In the genomic region with DNA sequence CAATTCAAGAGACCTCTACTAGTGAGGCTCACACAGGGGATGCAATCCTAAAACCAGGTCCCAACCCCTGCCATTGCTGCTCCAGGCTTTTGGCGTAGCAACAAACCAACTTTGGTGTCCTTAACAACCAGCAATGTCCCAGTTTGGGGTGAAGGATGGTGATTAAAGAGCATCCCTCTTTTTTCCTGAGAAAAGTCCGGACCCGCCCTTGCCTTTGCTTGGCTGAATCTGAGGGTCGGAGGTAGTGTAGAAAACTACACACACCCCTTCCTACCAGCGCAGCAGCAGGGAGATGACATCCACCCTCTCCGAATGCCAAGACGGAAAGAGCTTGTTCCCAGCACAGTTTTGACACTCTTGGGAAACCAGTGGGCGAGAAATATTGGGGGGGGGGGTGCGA, we compare ENCODE assay signal across 20 mouse cellular contexts. TPM values are rescaled to one million over a fixed set of nuclear protein-coding genes. Genes with fewer than 3 reads are reported as not detected.
A peak's percentile ranks its signal among the peaks of the same experiment; 100 is the strongest.
DNase-seq lines count a peak whose midpoint lies in the region; ATAC-seq and TF ChIP-seq lines count a peak whose summit lies in the region.
"Had no signal": no experiment of that assay in that cellular context is flagged by ENCODE, and none has a peak within 500 bp of the region (broad histone marks: within the 10 kb centered on the region; RNA-seq: fewer than 3 reads in every experiment).

No protein-coding gene starts in this region.

- no peak overlapping the region for H3K9ac ChIP-seq in forebrain, embryonic 11.5 days (ENCODE audit: low read length)
- H3K9ac ChIP-seq in forebrain, embryonic 12.5 days: peak overlapping the region; percentile 63
- H3K9ac ChIP-seq in midbrain, embryonic 14.5 days (replicated peaks; ENCODE audit: low read length): no peak overlapping the region
- H3K9ac ChIP-seq: hindbrain, embryonic 15.5 days; limb, embryonic 15.5 days; liver, postnatal 0 days had no signal

- intact Hi-C loops in left cerebral cortex, postnatal 25 days (cut with DNase I): no loop called here

- H3K27me3 ChIP-seq in forebrain, embryonic 11.5 days (ENCODE audit: control insufficient read depth, insufficient read depth, low read length): peaks cover 85% of the 10 kb centered on the region
- peaks cover 100% of the 10 kb centered on the region for H3K27me3 ChIP-seq in forebrain, embryonic 10.5 days (ENCODE audit: poor library complexity, severe bottlenecking)
- H3K27me3 ChIP-seq in forebrain, embryonic 12.5 days: peaks cover 94% of the 10 kb centered on the region
- peaks cover 94% of the 10 kb centered on the region for H3K27me3 ChIP-seq in midbrain, embryonic 14.5 days (ENCODE audit: control insufficient read depth, insufficient read depth, low read length)
- H3K27me3 ChIP-seq: CH12.LX had no signal

- H3K4me1 ChIP-seq in forebrain, embryonic 11.5 days (replicated peaks; ENCODE audit: control insufficient read depth, insufficient read depth, low read length): peaks cover 4% of the 10 kb centered on the region; the same call in 1 of the 2 replicates
- peaks cover 42% of the 10 kb centered on the region for H3K4me1 ChIP-seq in forebrain, embryonic 10.5 days
- peaks cover 19% of the 10 kb centered on the region for H3K4me1 ChIP-seq in forebrain, embryonic 12.5 days
- no peaks in the 10 kb centered on the region for H3K4me1 ChIP-seq in midbrain, embryonic 14.5 days (ENCODE audit: control insufficient read depth, insufficient read depth, low read length)
- H3K4me1 ChIP-seq: hindbrain, embryonic 15.5 days had no signal

- peak overlapping the region; percentile 25; the same call in 1 of the 2 replicates for H3K4me2 ChIP-seq in forebrain, embryonic 11.5 days (ENCODE audit: low read depth, low read length, severe bottlenecking)
- H3K4me2 ChIP-seq in forebrain, embryonic 12.5 days: peak overlapping the region; percentile 48
- H3K4me2 ChIP-seq in midbrain, embryonic 14.5 days (ENCODE audit: low read length): no peak overlapping the region
- H3K4me2 ChIP-seq: hindbrain, embryonic 15.5 days; limb, embryonic 15.5 days had no signal

- WGBS in forebrain, embryonic 11.5 days: 3% methylated on average over 9 of the region's 9 CpGs
- 1% methylated on average over 9 of the region's 9 CpGs for WGBS in forebrain, embryonic 10.5 days
- WGBS in forebrain, embryonic 12.5 days: 3% methylated on average over 9 of the region's 9 CpGs
- WGBS in midbrain, embryonic 14.5 days: 2% methylated on average over 9 of the region's 9 CpGs

- TF ChIP-seq CTCF in brain, embryonic 14.5 days (IDR thresholded peaks at IDR 0.05; ENCODE audit: borderline replicate concordance, extremely low read depth, insufficient read depth, insufficient read length): no peak

- no peak for DNase-seq in forebrain, embryonic 11.5 days (ENCODE audit: low spot score)
- no peak for DNase-seq in forebrain, embryonic 10.5 days (ENCODE audit: extremely low spot score, low spot score)
- DNase-seq in brain, embryonic 14.5 days (ENCODE audit: low read depth): peak; percentile 46
- DNase-seq in midbrain, embryonic 14.5 days: peak; percentile 20
- DNase-seq in adrenal gland, adult (ENCODE audit: inconsistent age in 2 of 2, low spot score in 1 of 2): no peak
- DNase-seq in left cerebral cortex, postnatal 25 days (ENCODE audit: low spot score in 2 of 2): no peak
- DNase-seq: liver, postnatal 0 days; lung, postnatal 36 days; thymus, postnatal 25 days had no signal

- no peak overlapping the region; the same call in 1 of the 2 replicates for H3K4me3 ChIP-seq in forebrain, embryonic 11.5 days (ENCODE audit: low read depth, low read length)
- H3K4me3 ChIP-seq in forebrain, embryonic 10.5 days: no peak overlapping the region
- peak overlapping the region; percentile 34 for H3K4me3 ChIP-seq in forebrain, embryonic 12.5 days (replicated peaks)
- H3K4me3 ChIP-seq in midbrain, embryonic 14.5 days (replicated peaks; ENCODE audit: low read depth, low read length): no peak overlapping the region
- H3K4me3 ChIP-seq: hindbrain, embryonic 15.5 days; limb, embryonic 15.5 days had no signal

- no peak for ATAC-seq in forebrain, embryonic 11.5 days (replicated peaks; ENCODE audit: low FRiP score)
- ATAC-seq in forebrain, embryonic 12.5 days (ENCODE audit: low FRiP score): no peak
- ATAC-seq in midbrain, embryonic 14.5 days (ENCODE audit: low FRiP score, low TSS enrichment): no peak
- no peak for ATAC-seq in inflammation-experienced regulatory T-cells, adult 6 months
- ATAC-seq: liver, postnatal 0 days had no signal

- no peak for TF ChIP-seq POLR2A in brain, embryonic 14.5 days (IDR thresholded peaks at IDR 0.05; ENCODE audit: borderline replicate concordance, extremely low read depth, insufficient read depth, insufficient read length, poor library complexity, severe bottlenecking)

- no peaks in the 10 kb centered on the region for H3K36me3 ChIP-seq in forebrain, embryonic 11.5 days (ENCODE audit: control insufficient read depth, insufficient read depth, low read length)
- no peaks in the 10 kb centered on the region for H3K36me3 ChIP-seq in forebrain, embryonic 10.5 days (replicated peaks)
- H3K36me3 ChIP-seq in forebrain, embryonic 12.5 days (replicated peaks): no peaks in the 10 kb centered on the region
- H3K36me3 ChIP-seq in midbrain, embryonic 14.5 days (ENCODE audit: control insufficient read depth, insufficient read depth, low read length): no peaks in the 10 kb centered on the region
- H3K36me3 ChIP-seq: hindbrain, embryonic 15.5 days; limb, embryonic 15.5 days had no signal

- no peak overlapping the region for H3K27ac ChIP-seq in forebrain, embryonic 11.5 days (ENCODE audit: low read depth, low read length)
- no peak overlapping the region for H3K27ac ChIP-seq in forebrain, embryonic 10.5 days
- peak overlapping the region; percentile 93 for H3K27ac ChIP-seq in forebrain, embryonic 12.5 days
- H3K27ac ChIP-seq in midbrain, embryonic 14.5 days (replicated peaks; ENCODE audit: low read depth, low read length): no peak overlapping the region
- H3K27ac ChIP-seq: hindbrain, embryonic 15.5 days; limb, embryonic 15.5 days; stomach, postnatal 0 days had no signal

- H3K9me3 ChIP-seq in forebrain, embryonic 11.5 days (ENCODE audit: control insufficient read depth, low read length): no peaks in the 10 kb centered on the region
- peaks cover 4% of the 10 kb centered on the region; the same call in 1 of the 2 replicates for H3K9me3 ChIP-seq in forebrain, embryonic 10.5 days
- no peaks in the 10 kb centered on the region for H3K9me3 ChIP-seq in forebrain, embryonic 12.5 days
- H3K9me3 ChIP-seq in midbrain, embryonic 14.5 days (ENCODE audit: control insufficient read depth, low read length): no peaks in the 10 kb centered on the region
- H3K9me3 ChIP-seq: hindbrain, embryonic 15.5 days; limb, embryonic 15.5 days had no signal

RNA-seq across cellular contexts. Expression of gene Dlx5, which starts 6.2 kb away (rescaled TPM):
- polyA plus RNA-seq in forebrain, embryonic 11.5 days (2014; fragmentation: Nextera tagmentation; extraction: Ambion mirVana): 45.5 and 47.7 TPM in 2 replicates
- 17.5 and 18.5 TPM in 2 replicates for polyA plus RNA-seq in forebrain, embryonic 10.5 days (2016; fragmentation: Nextera tagmentation; extraction: Ambion mirVana)
- 15.5 and 20.4 TPM in 2 replicates for polyA plus RNA-seq in brain, embryonic 14.5 days (2012; rRNA removed)
- 68.0 and 102 TPM in 2 replicates for polyA plus RNA-seq in forebrain, embryonic 12.5 days (2016; fragmentation: Nextera tagmentation; extraction: Ambion mirVana)
- 0.26 and 0.82 TPM in 2 replicates for polyA plus RNA-seq in midbrain, embryonic 14.5 days (2014; fragmentation: Nextera tagmentation; extraction: Ambion mirVana)
- polyA plus RNA-seq in inflammation-experienced regulatory T-cells, adult 6 months (2017; shearing (Covaris generic)): not detected
- total RNA-seq in left cerebral cortex, postnatal 25 days (2021): 1 to 10 TPM; 6.5 to 9.1 TPM
- total RNA-seq: CH12.LX; monocyte, adult 5-6 weeks; neutrophil, adult 5-6 weeks had no signal
- polyA plus RNA-seq: liver, postnatal 0 days had no signal

RNA-seq across cellular contexts. Expression of gene Dlx6, which starts 12.5 kb away (rescaled TPM):
- 4.5 and 7.3 TPM in 2 replicates for polyA plus RNA-seq in forebrain, embryonic 11.5 days (2014; fragmentation: Nextera tagmentation; extraction: Ambion mirVana)
- 0.95 and 1.1 TPM in 2 replicates for polyA plus RNA-seq in forebrain, embryonic 10.5 days (2016; fragmentation: Nextera tagmentation; extraction: Ambion mirVana)
- polyA plus RNA-seq in brain, embryonic 14.5 days (2012; rRNA removed): 13.2 and 22.9 TPM in 2 replicates
- 10.1 and 15.7 TPM in 2 replicates for polyA plus RNA-seq in forebrain, embryonic 12.5 days (2016; fragmentation: Nextera tagmentation; extraction: Ambion mirVana)
- not detected in 2 replicates for polyA plus RNA-seq in midbrain, embryonic 14.5 days (2014; fragmentation: Nextera tagmentation; extraction: Ambion mirVana)
- polyA plus RNA-seq in inflammation-experienced regulatory T-cells, adult 6 months (2017; shearing (Covaris generic)): not detected
- 10 to 100 TPM in 1 of 2 experiments, 1 to 10 TPM in 1; 7.3 to 21.3 TPM for total RNA-seq in left cerebral cortex, postnatal 25 days (2021)
- total RNA-seq: CH12.LX; monocyte, adult 5-6 weeks; neutrophil, adult 5-6 weeks had no signal
- polyA plus RNA-seq: gonadal fat pad, adult 2 months; heart, embryonic 16.5 days; kidney, embryonic 14.5 days; liver, postnatal 0 days; stomach, postnatal 0 days had no signal

Comparison
In these comparisons a context has a peak if more than half of its experiments do, and no peak if none do; other contexts are left out.
1. DNase-seq: peak in brain, embryonic 14.5 days (single experiment) and midbrain, embryonic 14.5 days (single experiment); none in forebrain, embryonic 11.5 days (single experiment), forebrain, embryonic 10.5 days (single experiment), adrenal gland, adult (0 of 2) and left cerebral cortex, postnatal 25 days (0 of 2).